Mouse (Mus musculus): Measurements from ENCODE around the gene Rnase11. TPM values are rescaled to one million over a fixed set of nuclear protein-coding genes. Genes with fewer than 3 reads are reported as not detected.
A peak's percentile ranks its signal among the peaks of the same experiment; 100 is the strongest.

The Rnase11 gene
- total and polyA plus RNA-seq, 3 experiments, result not detected

- no peak for DNase-seq
These were observed 41.2 kb downstream of the Rnase11 start for GRCm38 (mm10) chr14:51008781-51009180.

- DNase-seq, result peak; percentile 86
These were observed 41.8 kb downstream of the Rnase11 start for GRCm38 (mm10) chr14:51007914-51008713.

- DNase-seq, result no peak
These were observed 42.7 kb downstream of the Rnase11 start, which contains the start of gene Rnase10 for GRCm38 (mm10) chr14:51007152-51007801. Gene Rnase10, plus strand, starts transcription at chr14:51007751.

Other genes starting within 250 kb of the Rnase11 start
- not detected for gene Ccnb1ip1, start 242.4 kb downstream of the Rnase11 start, total RNA-seq (2021)
- not detected in 2 replicates for gene Ccnb1ip1, start 242.4 kb downstream of the Rnase11 start, polyA plus RNA-seq (2012; rRNA removed)
- gene Parp2, start 242.3 kb downstream of the Rnase11 start, total RNA-seq (2021), result 10 to 100 TPM; 22.3 to 26.0 TPM
- 3.5 and 4.0 TPM in 2 replicates for gene Parp2, start 242.3 kb downstream of the Rnase11 start, polyA plus RNA-seq (2012; rRNA removed)
- gene Tep1, start 179.6 kb downstream of the Rnase11 start, total RNA-seq (2021), result 10 to 100 TPM; 15.5 to 17.5 TPM
- 16.0 and 18.9 TPM in 2 replicates for gene Tep1, start 179.6 kb downstream of the Rnase11 start, polyA plus RNA-seq (2012; rRNA removed)
- 1 to 10 TPM in 1 of 2 experiments, under 1 TPM in 1; 0.46 to 1.0 TPM for gene Klhl33, start 152.7 kb downstream of the Rnase11 start, total RNA-seq (2021)
- gene Klhl33, start 152.7 kb downstream of the Rnase11 start, polyA plus RNA-seq (2012; rRNA removed), result 0.45 and 1.0 TPM in 2 replicates
- 10 to 100 TPM; 37.7 to 45.0 TPM for gene Osgep, start 125.3 kb downstream of the Rnase11 start, total RNA-seq (2021)
- 149 and 171 TPM in 2 replicates for gene Osgep, start 125.3 kb downstream of the Rnase11 start, polyA plus RNA-seq (2012; rRNA removed)
- 10 to 100 TPM; 54.7 to 80.9 TPM for gene Apex1, start 125.2 kb downstream of the Rnase11 start, total RNA-seq (2021)
- 20.9 and 27.1 TPM in 2 replicates for gene Apex1, start 125.2 kb downstream of the Rnase11 start, polyA plus RNA-seq (2012; rRNA removed)
- 10 to 100 TPM; 56.7 to 69.6 TPM for gene Pip4p1, start 119.3 kb downstream of the Rnase11 start, total RNA-seq (2021)
- gene Pip4p1, start 119.3 kb downstream of the Rnase11 start, polyA plus RNA-seq (2012; rRNA removed), result 120 and 125 TPM in 2 replicates
- gene Pnp, start 119.1 kb downstream of the Rnase11 start, total RNA-seq (2021), result 10 to 100 TPM; 31.2 to 46.1 TPM
- 10.1 and 12.3 TPM in 2 replicates for gene Pnp, start 119.1 kb downstream of the Rnase11 start, polyA plus RNA-seq (2012; rRNA removed)
- gene Gm49342, start 105.6 kb downstream of the Rnase11 start, total RNA-seq (2021), result 10 to 100 TPM; 45.4 to 64.1 TPM
- 2.9 and 4.5 TPM in 2 replicates for gene Gm49342, start 105.6 kb downstream of the Rnase11 start, polyA plus RNA-seq (2012; rRNA removed)
- gene Pnp2, start 94.2 kb downstream of the Rnase11 start, total RNA-seq (2021), result 1 to 10 TPM; 1.5 to 2.5 TPM
- 0.37 and 0.49 TPM in 2 replicates for gene Pnp2, start 94.2 kb downstream of the Rnase11 start, polyA plus RNA-seq (2012; rRNA removed)
- gene Rnase10, start 42.4 kb downstream of the Rnase11 start, total RNA-seq (2021), result under 1 TPM; 0.24 to 0.26 TPM
- gene Rnase10, start 42.4 kb downstream of the Rnase11 start, polyA plus RNA-seq (2012; rRNA removed), result not detected in 2 replicates
- not detected for gene Rnase9, start 8.3 kb downstream of the Rnase11 start, total RNA-seq (2021)
- gene Rnase9, start 8.3 kb downstream of the Rnase11 start, polyA plus RNA-seq (2012; rRNA removed), result not detected in 2 replicates
- gene Rnase12, start 7.5 kb upstream of the Rnase11 start, total RNA-seq (2021), result not detected
- not detected in 2 replicates for gene Rnase12, start 7.5 kb upstream of the Rnase11 start, polyA plus RNA-seq (2012; rRNA removed)
- gene Olfr750, start 24.3 kb upstream of the Rnase11 start, total RNA-seq (2021), result under 1 TPM in 1 of 2 experiments, not detected in 1; 0.06 TPM
- gene Olfr750, start 24.3 kb upstream of the Rnase11 start, polyA plus RNA-seq (2012; rRNA removed), result not detected in 2 replicates
- 10 to 100 TPM; 45.5 to 71.4 TPM for gene Rnase4, start 40.9 kb upstream of the Rnase11 start, total RNA-seq (2021)
- gene Rnase4, start 40.9 kb upstream of the Rnase11 start, polyA plus RNA-seq (2012; rRNA removed), result 33.7 and 34.7 TPM in 2 replicates
- gene Ang, start 41.0 kb upstream of the Rnase11 start, total RNA-seq (2021), result 1 to 10 TPM; 4.4 to 7.7 TPM
- 2.9 and 3.2 TPM in 2 replicates for gene Ang, start 41.0 kb upstream of the Rnase11 start, polyA plus RNA-seq (2012; rRNA removed)
- not detected for gene Eddm3b, start 64.3 kb upstream of the Rnase11 start, total RNA-seq (2021)
- not detected in 2 replicates for gene Eddm3b, start 64.3 kb upstream of the Rnase11 start, polyA plus RNA-seq (2012; rRNA removed)
- gene Rnase6, start 73.7 kb upstream of the Rnase11 start, total RNA-seq (2021), result 1 to 10 TPM; 1.5 to 1.6 TPM
- 0.89 and 0.92 TPM in 2 replicates for gene Rnase6, start 73.7 kb upstream of the Rnase11 start, polyA plus RNA-seq (2012; rRNA removed)
- 1 to 10 TPM in 1 of 2 experiments, not detected in 1; 2.3 TPM for gene Rnase1, start 96.6 kb upstream of the Rnase11 start, total RNA-seq (2021)
- gene Rnase1, start 96.6 kb upstream of the Rnase11 start, polyA plus RNA-seq (2012; rRNA removed), result not detected in 2 replicates
- gene Rnase2b, start 112.1 kb upstream of the Rnase11 start, total RNA-seq (2021), result not detected
- gene Rnase2b, start 112.1 kb upstream of the Rnase11 start, polyA plus RNA-seq (2012; rRNA removed), result not detected in 2 replicates
- gene Ang2, start 149.0 kb upstream of the Rnase11 start, total RNA-seq (2021), result not detected
- not detected in 2 replicates for gene Ang2, start 149.0 kb upstream of the Rnase11 start, polyA plus RNA-seq (2012; rRNA removed)
- not detected for gene Ear14, start 153.2 kb upstream of the Rnase11 start, total RNA-seq (2021)
- gene Ear14, start 153.2 kb upstream of the Rnase11 start, polyA plus RNA-seq (2012; rRNA removed), result not detected in 2 replicates
- gene Rnase2a, start 205.9 kb upstream of the Rnase11 start, total RNA-seq (2021), result 10 to 100 TPM in 1 of 2 experiments, 1 to 10 TPM in 1; 9.5 to 15.7 TPM
- gene Rnase2a, start 205.9 kb upstream of the Rnase11 start, polyA plus RNA-seq (2012; rRNA removed), result not detected in 2 replicates